Mouse (Mus musculus) cerebellum, adult 2 months (tissue): ENCODE measurements around the gene Ppp1r1c. TPM values are rescaled to one million over a fixed set of nuclear protein-coding genes. Genes with fewer than 3 reads are reported as not detected.

Experiments used
- DNase-seq, 2 experiments: peaks; one replicate each; pipeline ENCODE4 v3.0.0; 2021
- H3K27ac ChIP-seq: fragments of 200-500 bp; 2 replicates; pipeline ENCODE4 v1.5.1; 2012; ENCODE audit warnings: low read length, control low read depth, inconsistent platforms; ENCODE audit not compliant: insufficient read depth
- H3K27me3 ChIP-seq: fragments of 200-500 bp; 2 replicates; pipeline ENCODE4 v1.6.1; 2012; ENCODE audit warnings: inconsistent platforms, mild to moderate bottlenecking, low read length, moderate library complexity; ENCODE audit not compliant: control insufficient read depth, insufficient read depth
- H3K4me1 ChIP-seq: fragments of 200-500 bp; 2 replicates; pipeline ENCODE4 v1.6.1; 2011; ENCODE audit warnings: low read length; ENCODE audit not compliant: control insufficient read depth, insufficient read depth
- H3K4me3 ChIP-seq: fragments of 200-500 bp; replicated peaks from 2 replicates; pipeline ENCODE3; 2011; ENCODE audit warnings: mild to moderate bottlenecking, low read depth, low read length, control low read depth; ENCODE audit not compliant: insufficient read depth
- CTCF ChIP-seq: fragments of 200-500 bp; IDR thresholded peaks from 2 replicates; pipeline ENCODE4 v1.5.1; 2011; ENCODE audit warnings: low read depth, mild to moderate bottlenecking, control low read depth, low read length, moderate library complexity, borderline replicate concordance; ENCODE audit not compliant: insufficient read depth
- POLR2A ChIP-seq: fragments of 200-500 bp; IDR thresholded peaks from 2 replicates; pipeline ENCODE4 v1.6.1; 2011; ENCODE audit warnings: low read length, control low read depth, borderline replicate concordance; ENCODE audit not compliant: insufficient read depth
- WGBS: fragments of 180-500 bp; shearing (Covaris S2); methylation state at CpG from one replicate; pipeline ENCODE4 v1.1.7; 2018; 5-methylcytosine and 5-hydroxymethylcytosine counted together
- polyA plus RNA-seq: library from polyadenylated mRNA; depleted of rRNA; stranded (reverse); fragments of >200 nt; gene quantifications from 2 replicates; pipeline ENCODE4 v1.2.3, GENCODE M21; 2012

Ppp1r1c gene
- polyA plus RNA-seq, 1 experiment: 0.25 TPM

- no peaks in the 10 kb centered on the region for H3K4me1 ChIP-seq
- TF ChIP-seq POLR2A (no peak), CTCF (no peak)
- no peak for DNase-seq
- no peaks in the 10 kb centered on the region for H3K27me3 ChIP-seq
- WGBS: 71% methylated on average over 3 of the region's 3 CpGs
- no peak overlapping the region for H3K27ac ChIP-seq
- no peak overlapping the region for H3K4me3 ChIP-seq
These were observed 44.1 kb downstream of the Ppp1r1c start for GRCm38 (mm10) chr2:79751685-79752084.

GRCm38 (mm10) chr2:79760018-79760417 lies 52.4 kb downstream of the Ppp1r1c start:
- 62% methylated on average over 4 of the region's 4 CpGs for WGBS
- peak in 1 of 2 experiments; percentile 1 for DNase-seq
- no peak overlapping the region for H3K27ac ChIP-seq
- no peaks in the 10 kb centered on the region for H3K27me3 ChIP-seq
- no peaks in the 10 kb centered on the region for H3K4me1 ChIP-seq
- H3K4me3 ChIP-seq: no peak overlapping the region
- TF ChIP-seq CTCF: no peak
- no peak for TF ChIP-seq POLR2A

DNA sequence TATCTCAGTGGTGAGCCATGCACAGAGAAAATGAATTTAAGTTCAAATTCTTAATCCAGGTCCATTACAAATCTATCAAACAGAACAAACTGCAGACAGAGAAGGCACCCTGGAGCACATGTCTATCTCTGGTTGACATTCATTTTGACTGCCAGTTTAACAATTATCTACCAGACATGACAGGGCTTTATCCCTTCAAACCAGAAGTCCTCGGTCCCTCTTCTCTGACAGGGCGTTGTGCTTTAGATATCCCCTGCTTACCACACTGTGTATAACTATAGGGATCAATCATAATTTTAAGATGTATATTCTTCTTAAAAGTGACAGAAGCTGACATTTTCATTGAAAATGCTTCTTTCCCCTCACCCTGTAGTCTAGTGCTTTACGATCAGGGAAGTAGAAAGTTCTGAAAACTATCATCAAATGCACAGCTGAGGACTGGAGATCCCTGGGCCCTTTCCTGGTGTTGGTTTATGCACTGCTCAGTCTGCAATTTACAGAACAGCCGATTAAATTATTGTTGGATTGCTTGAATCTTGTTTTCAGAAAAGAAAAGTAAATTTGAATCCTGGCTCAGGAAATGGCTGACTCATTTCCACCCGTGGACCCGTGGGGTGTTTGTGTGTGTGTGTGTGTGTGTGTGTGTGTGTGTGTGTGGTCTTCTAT lies 55.3 kb downstream of the Ppp1r1c start:
- no peak for TF ChIP-seq CTCF
- no peak for TF ChIP-seq POLR2A
- H3K4me3 ChIP-seq: no peak overlapping the region
- no peaks in the 10 kb centered on the region for H3K4me1 ChIP-seq
- H3K27me3 ChIP-seq: no peaks in the 10 kb centered on the region
- 74% methylated on average over 6 of the region's 6 CpGs for WGBS
- no peak overlapping the region for H3K27ac ChIP-seq
- DNase-seq: no peak

DNA sequence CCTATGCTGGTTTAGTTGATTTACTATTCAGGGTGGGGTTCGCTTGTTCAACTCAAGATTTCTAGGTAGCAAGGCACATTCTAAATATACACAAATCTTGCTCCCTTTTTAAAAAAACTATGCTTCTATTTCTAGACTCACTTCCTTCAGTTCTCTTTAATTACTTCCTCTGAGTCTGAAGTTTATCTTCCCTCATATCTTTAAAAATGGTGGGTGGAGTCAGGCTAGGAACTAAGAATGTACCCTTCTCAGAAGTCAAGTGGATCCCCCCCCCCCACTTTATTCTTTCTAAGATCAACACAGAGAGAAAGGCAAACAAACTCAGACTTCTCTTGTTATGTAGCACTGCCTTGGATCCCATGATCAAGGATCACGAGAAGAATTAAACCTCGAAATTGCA lies 57.5 kb downstream of the Ppp1r1c start:
- WGBS: 95% methylated on average over 3 of the region's 3 CpGs
- DNase-seq: no peak
- no peak overlapping the region for H3K4me3 ChIP-seq
- no peaks in the 10 kb centered on the region for H3K4me1 ChIP-seq
- TF ChIP-seq POLR2A (no peak), CTCF (no peak)
- no peak overlapping the region for H3K27ac ChIP-seq
- no peaks in the 10 kb centered on the region for H3K27me3 ChIP-seq

DNA sequence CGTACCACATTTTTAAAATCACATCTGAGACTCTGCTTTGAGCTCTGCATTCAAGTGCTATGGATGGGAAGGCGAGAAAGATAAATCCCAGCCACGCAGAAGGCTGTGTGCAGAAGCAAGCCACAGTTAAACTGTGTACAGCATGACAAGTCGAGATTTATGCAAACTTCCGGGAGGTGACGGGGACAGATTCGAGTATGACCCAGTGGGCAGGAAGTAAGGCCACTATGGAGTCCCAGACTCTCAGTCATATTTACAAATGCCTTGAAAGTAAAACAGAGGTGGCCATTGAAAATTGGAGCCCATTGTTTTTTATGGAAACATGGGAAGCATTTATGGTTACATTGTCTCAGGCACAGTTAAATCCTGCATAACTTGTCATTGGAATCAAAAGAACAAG lies 58.1 kb downstream of the Ppp1r1c start:
- WGBS: 85% methylated on average over 7 of the region's 7 CpGs
- no peak overlapping the region for H3K27ac ChIP-seq
- H3K4me3 ChIP-seq: no peak overlapping the region
- TF ChIP-seq POLR2A (no peak), CTCF (no peak)
- no peaks in the 10 kb centered on the region for H3K27me3 ChIP-seq
- H3K4me1 ChIP-seq: no peaks in the 10 kb centered on the region
- DNase-seq: no peak

DNA sequence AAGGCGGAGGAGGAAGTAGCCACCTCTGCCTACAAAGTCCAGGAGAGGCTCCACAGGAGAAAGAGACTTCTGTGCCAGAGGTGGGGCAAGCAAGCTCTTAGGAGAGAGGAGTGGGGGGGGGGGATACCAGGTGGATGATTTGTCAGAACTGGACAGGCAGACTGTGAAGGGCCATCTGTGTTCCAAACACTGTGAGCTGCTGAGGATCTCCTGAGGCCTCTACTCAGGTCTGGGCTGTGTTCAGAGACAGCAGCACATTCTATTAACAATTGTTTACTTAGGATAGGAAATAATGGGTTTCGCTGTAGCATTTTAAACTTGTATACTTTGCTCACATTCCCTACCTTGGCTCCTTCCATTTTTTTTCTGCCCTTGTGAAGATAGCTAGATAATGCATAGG lies 61.0 kb downstream of the Ppp1r1c start:
- Histone ChIP-seq H3K4me1 (no peaks in the 10 kb centered on the region), H3K27ac (no peak overlapping the region), H3K27me3 (no peaks in the 10 kb centered on the region), H3K4me3 (no peak overlapping the region)
- TF ChIP-seq CTCF (no peak), POLR2A (no peak)
- no peak for DNase-seq
- 63% methylated on average over 2 of the region's 2 CpGs for WGBS

DNA sequence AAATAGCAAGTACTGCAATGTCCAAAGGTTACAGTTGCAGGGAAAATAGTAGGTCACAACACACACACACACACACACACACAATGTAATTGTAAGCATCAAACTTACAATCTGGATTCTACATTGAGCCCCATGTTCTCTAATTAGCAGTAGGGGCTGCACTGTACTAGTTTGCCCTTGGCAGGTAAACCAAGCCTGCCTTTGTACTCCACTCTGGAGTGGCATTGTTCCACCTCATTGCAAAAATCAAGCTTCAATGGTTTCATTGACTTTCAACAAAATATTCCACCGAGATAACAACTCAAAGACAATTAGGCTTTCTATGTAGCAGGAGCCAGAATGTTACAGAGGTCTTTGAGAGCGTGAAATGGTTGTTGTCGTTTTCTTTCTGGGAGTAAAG lies 62.7 kb downstream of the Ppp1r1c start:
- Histone ChIP-seq H3K4me3 (no peak overlapping the region), H3K27ac (no peak overlapping the region), H3K27me3 (no peaks in the 10 kb centered on the region), H3K4me1 (no peaks in the 10 kb centered on the region)
- WGBS: 53% methylated on average over 3 of the region's 3 CpGs
- DNase-seq: no peak
- TF ChIP-seq POLR2A (no peak), CTCF (no peak)

GRCm38 (mm10) chr2:79774372-79774771 lies 66.8 kb downstream of the Ppp1r1c start:
- DNase-seq: peak; percentile 52 to 58
- 1% methylated on average over 5 of the region's 5 CpGs for WGBS
- H3K27me3 ChIP-seq: no peaks in the 10 kb centered on the region
- TF ChIP-seq POLR2A: no peak
- peak; percentile 9; the same call in 1 of the 2 replicates for TF ChIP-seq CTCF
- no peak overlapping the region for H3K27ac ChIP-seq
- no peak overlapping the region for H3K4me3 ChIP-seq
- no peaks in the 10 kb centered on the region for H3K4me1 ChIP-seq

GRCm38 (mm10) chr2:79777801-79778200 lies 70.2 kb downstream of the Ppp1r1c start:
- Histone ChIP-seq H3K27me3 (no peaks in the 10 kb centered on the region), H3K4me1 (no peaks in the 10 kb centered on the region), H3K4me3 (no peak overlapping the region), H3K27ac (no peak overlapping the region)
- TF ChIP-seq POLR2A (no peak), CTCF (no peak)
- DNase-seq: no peak
- WGBS: 71% methylated on average over 2 of the region's 2 CpGs
